Mouse (Mus musculus) midbrain, embryonic 10.5 days (tissue): ENCODE results near the gene Prpf40b. TPM values are rescaled to one million over a fixed set of nuclear protein-coding genes. Genes with fewer than 3 reads are reported as not detected.

Experiments
- DNase-seq: peaks from one replicate; pipeline ENCODE4 v3.0.0-alpha.2; 2017; ENCODE audit warnings: low spot score
- H3K27ac ChIP-seq: fragments of 300-500 bp; sonication (generic); replicated peaks from 2 replicates; pipeline ENCODE4 v1.5.1; 2016; ENCODE audit warnings: mild to moderate bottlenecking
- H3K27me3 ChIP-seq: fragments of 300-500 bp; sonication (generic); 2 replicates; pipeline ENCODE4 v1.6.1; 2016; ENCODE audit warnings: low read depth, mild to moderate bottlenecking; ENCODE audit not compliant: poor library complexity, severe bottlenecking
- H3K36me3 ChIP-seq: fragments of 300-500 bp; sonication (generic); 2 replicates; pipeline ENCODE4 v1.6.1; 2016; ENCODE audit warnings: mild to moderate bottlenecking, moderate library complexity
- H3K4me1 ChIP-seq: fragments of 300-500 bp; sonication (generic); 2 replicates; pipeline ENCODE4 v1.6.1; 2016
- H3K4me3 ChIP-seq: fragments of 300-500 bp; sonication (generic); 2 replicates; pipeline ENCODE4 v1.5.1; 2016; ENCODE audit warnings: mild to moderate bottlenecking, moderate library complexity
- H3K9me3 ChIP-seq: fragments of 300-500 bp; sonication (generic); replicated peaks from 2 replicates; pipeline ENCODE4 v1.6.1; 2016; ENCODE audit warnings: mild to moderate bottlenecking
- WGBS: fragments of 180-500 bp; shearing (Covaris S2); methylation state at CpG from one replicate; pipeline ENCODE4 v1.1.7; 2016; 5-methylcytosine and 5-hydroxymethylcytosine counted together
- polyA plus RNA-seq: library from polyadenylated mRNA; unstranded; fragments of >200 nt; fragmentation: Nextera tagmentation; extraction: Ambion mirVana; gene quantifications from 2 replicates; pipeline ENCODE4 v1.2.1, GENCODE M21; 2016

Gene Prpf40b
- polyA plus RNA-seq, 1 experiment from 2014 or later: 61.2 TPM

- Histone ChIP-seq H3K4me3 (no peak overlapping the region), H3K27ac (no peak overlapping the region), H3K9me3 (no peaks in the 10 kb centered on the region), H3K36me3 (peaks cover 71% of the 10 kb centered on the region), H3K4me1 (peaks cover 16% of the 10 kb centered on the region), H3K27me3 (peaks cover 19% of the 10 kb centered on the region)
- no peak for DNase-seq
- 59% methylated on average over 2 of the region's 2 CpGs for WGBS
These were observed 31.5 kb downstream of the Prpf40b start for GRCm38 (mm10) chr15:99326407-99326806.

- peaks cover 22% of the 10 kb centered on the region for H3K4me1 ChIP-seq
These were observed 32.1 kb downstream of the Prpf40b start for GRCm38 (mm10) chr15:99326959-99327358.

GRCm38 (mm10) chr15:99328011-99328410 is 33.1 kb downstream of the Prpf40b start:
- H3K4me1 ChIP-seq: peaks cover 31% of the 10 kb centered on the region
- H3K36me3 ChIP-seq: peaks cover 55% of the 10 kb centered on the region

More at GRCm38 (mm10) chr15:99326959-99327358, 32.1 kb downstream of the Prpf40b start:
- no peak overlapping the region for H3K27ac ChIP-seq
- H3K4me3 ChIP-seq: no peak overlapping the region
- H3K27me3 ChIP-seq: peaks cover 19% of the 10 kb centered on the region
- peaks cover 66% of the 10 kb centered on the region for H3K36me3 ChIP-seq
- 87% methylated on average over 1 of the region's 1 CpGs for WGBS
- H3K9me3 ChIP-seq: no peaks in the 10 kb centered on the region
- no peak for DNase-seq

GRCm38 (mm10) chr15:99330324-99330723 is 35.4 kb downstream of the Prpf40b start:
- peaks cover 35% of the 10 kb centered on the region for H3K36me3 ChIP-seq

More at GRCm38 (mm10) chr15:99328011-99328410, 33.1 kb downstream of the Prpf40b start:
- WGBS: 95% methylated on average over 5 of the region's 5 CpGs
- Histone ChIP-seq H3K9me3 (no peaks in the 10 kb centered on the region), H3K4me3 (no peak overlapping the region), H3K27me3 (peaks cover 19% of the 10 kb centered on the region), H3K27ac (no peak overlapping the region)
- DNase-seq: no peak

GRCm38 (mm10) chr15:99331341-99331740 is 36.5 kb downstream of the Prpf40b start:
- Histone ChIP-seq H3K36me3 (peaks cover 31% of the 10 kb centered on the region), H3K27ac (0 out of 2 replicates have a peak overlapping the region, but pooled peaks have one; percentile 78), H3K4me1 (peaks cover 48% of the 10 kb centered on the region)

More at GRCm38 (mm10) chr15:99330324-99330723, 35.4 kb downstream of the Prpf40b start:
- no peak for DNase-seq
- peaks cover 19% of the 10 kb centered on the region for H3K27me3 ChIP-seq
- no peak overlapping the region for H3K4me3 ChIP-seq
- no peaks in the 10 kb centered on the region for H3K9me3 ChIP-seq
- no peak overlapping the region for H3K27ac ChIP-seq
- WGBS: 76% methylated on average over 2 of the region's 2 CpGs
- H3K4me1 ChIP-seq: peaks cover 48% of the 10 kb centered on the region

GRCm38 (mm10) chr15:99332111-99332510 is 37.2 kb downstream of the Prpf40b start:
- H3K4me1 ChIP-seq: peaks cover 48% of the 10 kb centered on the region
- H3K9me3 ChIP-seq: no peaks in the 10 kb centered on the region
- H3K36me3 ChIP-seq: peaks cover 26% of the 10 kb centered on the region
- peak overlapping the region; percentile 78; the same call in 1 of the 2 replicates for H3K27ac ChIP-seq
- DNase-seq: no peak
- peaks cover 19% of the 10 kb centered on the region for H3K27me3 ChIP-seq
- H3K4me3 ChIP-seq: no peak overlapping the region

More at GRCm38 (mm10) chr15:99331341-99331740, 36.5 kb downstream of the Prpf40b start:
- H3K27me3 ChIP-seq: peaks cover 19% of the 10 kb centered on the region
- no peak for DNase-seq
- no peak overlapping the region for H3K4me3 ChIP-seq
- H3K9me3 ChIP-seq: no peaks in the 10 kb centered on the region
- WGBS: 59% methylated on average over 5 of the region's 5 CpGs

- Histone ChIP-seq H3K27ac (peak overlapping the region; percentile 78), H3K4me1 (peaks cover 48% of the 10 kb centered on the region), H3K27me3 (peaks cover 19% of the 10 kb centered on the region), H3K9me3 (no peaks in the 10 kb centered on the region), H3K4me3 (no peak overlapping the region), H3K36me3 (peaks cover 16% of the 10 kb centered on the region)
- DNase-seq: peak; percentile 37
- 63% methylated on average over 9 of the region's 9 CpGs for WGBS
These were observed 38.2 kb downstream of the Prpf40b start for GRCm38 (mm10) chr15:99332921-99333675.

GRCm38 (mm10) chr15:99333676-99334065 is 38.8 kb downstream of the Prpf40b start:
- H3K9me3 ChIP-seq: no peaks in the 10 kb centered on the region
- peak overlapping the region; percentile 78 for H3K27ac ChIP-seq
- peaks cover 45% of the 10 kb centered on the region for H3K4me1 ChIP-seq

GRCm38 (mm10) chr15:99334500-99334899 is 39.6 kb downstream of the Prpf40b start:
- Histone ChIP-seq H3K9me3 (no peaks in the 10 kb centered on the region), H3K4me3 (no peak overlapping the region), H3K36me3 (0 out of 2 replicates have a peak, but pooled peaks cover 2% of the 10 kb centered on the region), H3K27me3 (peaks cover 9% of the 10 kb centered on the region), H3K4me1 (peaks cover 46% of the 10 kb centered on the region), H3K27ac (no peak overlapping the region)
- no peak for DNase-seq
- 93% methylated on average over 6 of the region's 6 CpGs for WGBS

More at GRCm38 (mm10) chr15:99333676-99334065, 38.8 kb downstream of the Prpf40b start:
- WGBS: 95% methylated on average over 3 of the region's 3 CpGs
- Histone ChIP-seq H3K27me3 (peaks cover 17% of the 10 kb centered on the region), H3K36me3 (peaks cover 11% of the 10 kb centered on the region), H3K4me3 (no peak overlapping the region)
- DNase-seq: no peak

GRCm38 (mm10) chr15:99335801-99336320 is 41.0 kb downstream of the Prpf40b start:
- 81% methylated on average over 8 of the region's 8 CpGs for WGBS
- peaks cover 56% of the 10 kb centered on the region for H3K4me1 ChIP-seq

GRCm38 (mm10) chr15:99338916-99339315 is 44.0 kb downstream of the Prpf40b start:
- no peak overlapping the region for H3K27ac ChIP-seq
- peaks cover 53% of the 10 kb centered on the region for H3K4me1 ChIP-seq
- 0 out of 2 replicates have a peak, but pooled peaks cover 2% of the 10 kb centered on the region for H3K36me3 ChIP-seq
- DNase-seq: no peak
- no peak overlapping the region for H3K4me3 ChIP-seq
- no peaks in the 10 kb centered on the region for H3K9me3 ChIP-seq
- no peaks in the 10 kb centered on the region for H3K27me3 ChIP-seq
- 95% methylated on average over 2 of the region's 2 CpGs for WGBS

More at GRCm38 (mm10) chr15:99335801-99336320, 41.0 kb downstream of the Prpf40b start:
- DNase-seq: no peak
- Histone ChIP-seq H3K36me3 (0 out of 2 replicates have a peak, but pooled peaks cover 2% of the 10 kb centered on the region), H3K27ac (no peak overlapping the region), H3K9me3 (no peaks in the 10 kb centered on the region), H3K4me3 (no peak overlapping the region), H3K27me3 (no peaks in the 10 kb centered on the region)

- H3K9me3 ChIP-seq: no peaks in the 10 kb centered on the region
- 66% methylated on average over 6 of the region's 6 CpGs for WGBS
- no peak overlapping the region for H3K4me3 ChIP-seq
- no peaks in the 10 kb centered on the region for H3K36me3 ChIP-seq
- peaks cover 54% of the 10 kb centered on the region for H3K4me1 ChIP-seq
- DNase-seq: no peak
- H3K27me3 ChIP-seq: no peaks in the 10 kb centered on the region
- H3K27ac ChIP-seq: peak overlapping the region; percentile 42; the same call in 1 of the 2 replicates
These were observed 44.8 kb downstream of the Prpf40b start for GRCm38 (mm10) chr15:99339669-99340068.

GRCm38 (mm10) chr15:99341102-99341501 is 46.2 kb downstream of the Prpf40b start:
- no peak overlapping the region for H3K4me3 ChIP-seq
- no peaks in the 10 kb centered on the region for H3K9me3 ChIP-seq
- no peak for DNase-seq
- peaks cover 59% of the 10 kb centered on the region for H3K4me1 ChIP-seq
- WGBS: 92% methylated on average over 3 of the region's 3 CpGs
- H3K27me3 ChIP-seq: no peaks in the 10 kb centered on the region
- no peaks in the 10 kb centered on the region for H3K36me3 ChIP-seq
- no peak overlapping the region for H3K27ac ChIP-seq
